Mouse (Mus musculus) mature B cell (primary cell): ENCODE measurements around the gene Klhl29.

Experiments
- in situ Hi-C: fragments of 300-500 bp; cut with MboI; formaldehyde crosslinking; loops from 2 replicates; pipeline ENCODE4 v1.14.3; 2019

Gene Klhl29

GRCm38 (mm10) chr12:5253289-5254005, 122.0 kb downstream of the Klhl29 start:
- in situ Hi-C loops: no loop called here

DNA sequence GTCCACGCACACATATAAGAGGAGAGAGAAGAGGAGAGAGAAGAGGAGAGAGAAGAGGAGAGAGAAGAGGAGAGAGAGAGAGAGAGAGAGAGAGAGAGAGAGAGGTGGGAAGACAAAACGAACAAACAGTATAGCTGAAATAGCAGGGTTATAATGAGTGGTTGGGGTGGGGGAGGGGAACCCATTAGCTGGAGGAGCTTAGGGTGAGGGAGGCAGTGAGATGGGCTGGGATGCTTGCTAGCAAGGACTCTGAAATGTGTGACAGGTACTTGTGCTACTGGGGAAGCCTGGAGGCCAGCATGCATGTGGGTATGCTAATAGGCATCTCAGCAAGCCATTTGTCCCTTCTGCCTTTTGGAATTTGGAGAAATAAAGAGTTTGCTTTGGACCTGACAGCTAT, 122.9 kb downstream of the Klhl29 start:
- in situ Hi-C loops: no loop called here

- in situ Hi-C loops: no loop called here
These were observed 125.4 kb downstream of the Klhl29 start for GRCm38 (mm10) chr12:5250042-5250441.

DNA sequence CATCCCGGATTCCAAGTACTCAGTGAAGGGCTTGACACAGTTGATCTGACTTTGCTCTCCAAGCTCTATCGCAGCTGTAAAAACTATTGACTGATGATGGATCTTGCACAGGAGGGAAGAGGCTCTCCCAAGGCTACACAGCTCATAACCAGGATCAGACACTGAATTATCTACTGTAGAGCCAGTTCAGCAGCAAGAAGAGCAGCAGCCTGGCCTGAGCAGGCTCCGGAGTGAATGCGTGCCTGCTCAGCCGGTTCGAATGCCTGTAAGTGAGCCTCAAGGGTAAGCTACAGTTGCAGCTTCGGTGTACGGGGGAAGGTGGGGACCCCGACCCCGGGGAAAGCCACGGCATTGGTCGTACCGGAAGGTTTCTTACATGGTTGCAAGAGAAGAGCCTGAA, 126.4 kb downstream of the Klhl29 start:
- in situ Hi-C loops: no loop called here

GRCm38 (mm10) chr12:5247505-5247904, 128.0 kb downstream of the Klhl29 start:
- in situ Hi-C loops: no loop called here

DNA sequence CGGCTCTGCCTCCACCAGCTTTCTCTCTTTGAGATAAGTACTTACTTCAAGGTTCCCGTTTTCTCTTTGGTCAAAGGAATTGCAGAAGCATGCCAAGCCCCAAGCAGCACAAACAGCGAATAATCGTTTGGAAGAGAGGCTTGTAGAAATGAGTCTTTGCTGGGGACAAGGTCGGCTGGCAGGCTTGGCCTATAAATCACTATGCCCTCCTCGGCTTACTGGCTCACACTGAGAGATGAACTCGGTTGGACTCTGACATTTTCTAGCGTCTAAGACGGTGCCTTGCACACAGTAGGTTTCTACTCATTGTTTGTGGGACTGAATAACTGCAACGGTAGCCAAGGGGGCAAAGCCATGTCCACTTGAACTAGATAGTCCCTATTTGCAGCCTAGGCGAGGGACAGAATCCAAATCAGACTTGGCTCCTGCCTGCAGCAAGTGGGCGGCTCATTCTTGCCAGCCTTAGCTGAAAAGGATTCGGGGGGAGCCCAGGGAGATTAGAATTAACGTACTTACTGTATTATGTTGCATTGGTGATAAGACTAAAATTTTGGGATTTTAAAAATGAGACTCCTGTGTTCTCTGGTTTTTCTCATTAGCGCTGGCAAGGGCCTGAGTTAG, 128.7 kb downstream of the Klhl29 start:
- in situ Hi-C loops: no loop called here

- in situ Hi-C loops: no loop called here
These were observed 129.3 kb downstream of the Klhl29 start for GRCm38 (mm10) chr12:5246193-5246621.

GRCm38 (mm10) chr12:5245207-5245597, 130.3 kb downstream of the Klhl29 start:
- in situ Hi-C loops: no loop called here

- in situ Hi-C loops: no loop called here
These were observed 130.9 kb downstream of the Klhl29 start for GRCm38 (mm10) chr12:5244431-5245206.

DNA sequence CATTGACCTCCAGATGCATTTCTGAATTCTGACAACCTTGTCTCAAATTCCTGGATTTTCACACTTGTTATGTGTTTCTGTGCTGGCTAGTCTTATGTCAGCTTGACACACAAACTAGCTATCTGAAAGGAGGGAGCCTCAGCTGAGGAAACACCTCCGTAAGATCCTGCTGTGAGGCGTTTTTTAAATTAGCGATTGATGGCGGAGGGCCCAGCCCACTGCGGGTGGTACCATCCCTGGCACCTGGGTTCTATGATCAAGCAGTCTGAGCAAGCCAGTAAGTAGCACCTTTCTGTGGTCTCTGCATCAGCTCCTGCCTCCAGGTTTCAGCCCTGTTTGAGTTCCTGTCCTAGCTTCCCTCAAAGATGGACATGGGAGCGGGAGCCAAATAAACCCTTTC, 131.6 kb downstream of the Klhl29 start:
- in situ Hi-C loops: no loop called here

- in situ Hi-C loops: no loop called here
These were observed 132.0 kb downstream of the Klhl29 start for GRCm38 (mm10) chr12:5243449-5243848.

DNA sequence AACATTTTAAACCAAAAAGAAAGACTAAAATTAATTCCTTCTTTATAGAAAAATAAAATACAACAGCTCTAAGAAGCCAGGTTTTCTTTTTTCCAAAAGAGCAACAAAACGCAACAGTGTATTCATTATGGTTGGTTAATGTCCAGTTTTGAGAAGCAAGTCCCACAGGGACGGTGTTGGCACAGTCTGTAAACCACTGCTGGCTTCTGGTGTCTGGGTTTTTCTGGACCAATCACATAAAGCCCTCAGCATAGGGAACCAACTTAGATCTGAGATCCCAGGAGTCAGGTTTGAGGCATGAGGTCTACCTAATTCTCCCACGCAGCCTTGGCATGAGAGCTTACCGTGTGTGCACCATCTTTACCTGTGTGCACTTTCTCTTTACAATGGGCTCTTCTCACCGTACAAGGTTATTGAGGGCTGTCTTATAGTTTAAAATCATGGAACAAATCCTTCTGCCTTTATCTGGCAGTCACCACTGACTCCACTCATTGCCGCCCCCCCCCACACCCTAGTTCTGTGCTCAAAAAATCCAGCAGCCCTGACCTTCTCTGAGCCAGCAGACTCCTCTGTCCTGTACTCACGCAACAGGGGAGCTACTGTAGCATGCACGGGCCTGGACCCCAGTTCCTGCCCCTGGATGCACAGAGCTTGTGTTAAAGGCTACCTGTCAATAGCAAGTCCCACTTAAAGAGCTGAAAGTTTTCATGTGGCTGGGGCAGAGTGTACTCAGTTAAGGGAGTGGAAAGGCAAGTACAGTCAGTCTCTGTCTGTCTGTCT, 132.7 kb downstream of the Klhl29 start:
- in situ Hi-C loops: no loop called here

DNA sequence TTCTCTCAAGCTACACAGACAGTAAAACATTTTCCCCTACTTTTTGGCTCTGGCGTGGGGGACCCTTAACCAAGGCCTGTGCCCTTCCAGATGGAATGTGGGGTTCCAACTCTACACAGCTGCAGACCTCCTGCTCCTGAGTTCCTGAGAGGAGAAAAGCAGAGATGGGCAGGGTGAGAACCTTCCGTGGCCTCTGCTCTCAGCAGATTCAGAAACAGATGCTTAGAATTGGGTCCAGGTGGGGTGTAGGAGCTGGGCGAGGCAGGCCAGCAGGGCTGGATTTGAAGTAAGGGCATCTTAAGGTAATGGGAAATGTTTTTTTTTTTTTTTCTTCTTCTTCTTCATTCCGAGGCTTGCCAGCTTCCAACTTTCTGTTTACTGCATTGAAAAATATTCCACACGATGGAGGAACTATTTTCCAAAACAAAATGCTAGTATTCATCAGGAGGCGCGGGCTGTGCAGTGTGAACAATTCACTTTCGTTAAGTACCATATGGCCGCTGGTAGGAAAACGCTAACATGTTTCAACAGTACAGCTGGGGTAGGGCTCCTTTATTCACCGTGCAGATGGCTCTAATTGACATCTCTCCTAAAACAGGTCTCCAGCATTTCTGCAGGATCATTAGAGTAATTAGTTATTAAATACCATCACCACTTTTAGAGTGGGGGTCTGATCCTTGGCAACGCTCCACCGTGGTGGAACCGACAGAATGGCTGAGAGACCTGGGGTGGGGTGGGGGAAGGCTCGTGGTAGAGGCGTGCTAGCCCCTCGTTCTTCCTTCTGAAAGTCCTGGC, 135.8 kb downstream of the Klhl29 start:
- in situ Hi-C loops: no loop called here

- in situ Hi-C loops: no loop called here
These were observed 138.4 kb downstream of the Klhl29 start for GRCm38 (mm10) chr12:5237078-5237477.

DNA sequence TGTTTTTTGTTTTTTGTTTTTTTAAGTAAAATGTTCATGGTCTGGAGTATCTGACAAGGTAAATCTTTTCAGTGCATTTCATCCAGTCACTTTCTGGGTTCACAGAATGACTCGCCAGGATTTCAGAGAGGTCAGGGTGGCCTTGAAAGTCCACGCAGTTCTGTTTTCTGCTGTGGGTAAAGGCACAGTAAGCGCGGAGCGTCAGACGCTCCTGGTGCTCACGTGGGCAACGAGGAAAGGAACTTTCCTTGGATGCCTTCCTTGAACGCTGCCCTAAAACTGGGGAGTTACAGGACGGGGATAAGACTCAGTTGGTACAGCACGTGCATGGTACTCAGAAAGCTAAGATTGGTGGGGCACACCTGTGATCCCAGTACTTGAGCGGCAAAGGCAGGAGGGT, 139.9 kb downstream of the Klhl29 start:
- in situ Hi-C loops: no loop called here

- in situ Hi-C loops: no loop called here
These were observed 145.0 kb downstream of the Klhl29 start for GRCm38 (mm10) chr12:5230504-5230903.

DNA sequence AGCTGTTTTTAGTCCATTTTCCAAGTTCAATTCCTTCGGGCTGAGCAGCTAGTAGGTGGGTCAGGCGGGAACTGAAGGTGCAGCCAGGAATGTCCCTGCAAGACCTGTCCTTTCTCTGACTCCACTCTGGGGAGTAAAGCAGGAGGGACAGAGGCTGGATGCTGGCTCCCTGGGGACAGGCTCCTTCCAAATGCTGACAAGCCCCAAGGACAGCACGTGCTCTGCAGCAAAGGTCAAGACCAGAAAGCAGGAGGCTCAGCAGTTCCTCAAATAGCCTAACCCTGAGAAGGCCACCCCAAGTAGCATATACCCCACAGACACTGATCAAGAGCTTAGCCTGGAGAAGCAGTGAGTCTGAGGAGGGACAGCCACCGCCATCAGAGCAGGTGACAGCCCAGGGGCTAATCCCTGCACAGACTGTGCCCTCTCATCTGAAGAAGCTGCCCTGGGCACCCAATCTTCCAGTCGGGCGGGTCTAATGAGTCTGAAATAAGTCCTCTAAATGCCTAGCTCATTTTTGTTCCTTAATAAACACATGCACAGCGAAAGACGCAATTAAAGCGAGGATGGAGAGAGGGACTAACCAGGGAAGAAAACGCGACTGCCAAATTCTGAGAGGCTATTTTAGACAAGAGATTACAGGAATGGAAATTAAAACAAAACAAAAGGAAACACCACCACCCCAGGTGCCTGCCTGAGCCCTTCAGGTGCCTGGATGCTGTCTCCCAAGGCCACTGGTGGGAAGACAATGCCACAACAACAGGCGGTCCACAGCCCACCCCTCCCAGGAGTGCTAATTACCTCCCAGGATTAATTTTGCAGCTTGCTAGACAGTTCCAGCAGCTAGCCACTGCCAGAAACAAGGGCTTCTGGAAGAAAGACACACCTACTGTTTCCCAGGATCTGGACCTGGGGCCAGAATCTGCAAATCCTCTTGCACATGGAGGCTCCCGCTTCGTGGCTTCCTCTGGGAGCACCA, 148.5 kb downstream of the Klhl29 start:
- in situ Hi-C loops: no loop called here

- in situ Hi-C loops: no loop called here
These were observed 151.9 kb downstream of the Klhl29 start for GRCm38 (mm10) chr12:5223595-5223994.

- in situ Hi-C loops: no loop called here
These were observed 152.9 kb downstream of the Klhl29 start for GRCm38 (mm10) chr12:5222439-5223202.
